Mouse (Mus musculus): Measurements from ENCODE around the gene Tax1bp3. TPM values are rescaled to one million over a fixed set of nuclear protein-coding genes. Genes with fewer than 3 reads are reported as not detected.

Gene Tax1bp3
- polyA plus RNA-seq, 1 experiment from 2014 or later = 204 TPM

DNA sequence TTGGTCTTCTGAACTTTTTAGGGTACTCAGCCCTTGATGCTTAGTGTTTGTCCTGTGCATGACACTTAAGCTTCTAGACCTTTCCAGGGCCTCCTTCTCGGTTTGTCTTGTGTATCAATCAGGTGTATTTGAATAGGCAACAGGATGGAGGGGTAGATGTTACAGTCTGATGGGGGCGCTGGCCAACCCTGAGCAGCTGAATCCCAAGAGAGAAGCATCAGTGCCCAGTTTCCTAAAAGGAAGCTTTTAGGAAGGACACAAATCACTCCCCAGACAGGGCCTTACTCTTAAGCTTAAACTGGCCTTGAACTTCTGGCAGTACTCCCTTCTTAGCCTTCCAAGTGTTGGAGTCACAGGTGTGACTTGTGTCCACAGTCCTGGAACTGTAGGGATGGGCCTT is 1.0 kb downstream of the Tax1bp3 start:
- H3K9me3 ChIP-seq (replicated peaks) = no peaks in the 10 kb centered on the region
- H3K36me3 ChIP-seq = peaks cover 41% of the 10 kb centered on the region
- no peaks in the 10 kb centered on the region for H3K27me3 ChIP-seq
- ATAC-seq (replicated peaks; ENCODE audit: low FRiP score) = no peak
- peak overlapping the region; percentile 83 for H3K4me3 ChIP-seq (replicated peaks)
- peaks cover 34% of the 10 kb centered on the region for H3K4me1 ChIP-seq
- WGBS = 0% methylated on average over 2 of the region's 2 CpGs
- peak overlapping the region; percentile 72 for H3K4me2 ChIP-seq
- H3K9ac ChIP-seq = peak overlapping the region; percentile 79
- peak overlapping the region; percentile 97 for H3K27ac ChIP-seq

DNA sequence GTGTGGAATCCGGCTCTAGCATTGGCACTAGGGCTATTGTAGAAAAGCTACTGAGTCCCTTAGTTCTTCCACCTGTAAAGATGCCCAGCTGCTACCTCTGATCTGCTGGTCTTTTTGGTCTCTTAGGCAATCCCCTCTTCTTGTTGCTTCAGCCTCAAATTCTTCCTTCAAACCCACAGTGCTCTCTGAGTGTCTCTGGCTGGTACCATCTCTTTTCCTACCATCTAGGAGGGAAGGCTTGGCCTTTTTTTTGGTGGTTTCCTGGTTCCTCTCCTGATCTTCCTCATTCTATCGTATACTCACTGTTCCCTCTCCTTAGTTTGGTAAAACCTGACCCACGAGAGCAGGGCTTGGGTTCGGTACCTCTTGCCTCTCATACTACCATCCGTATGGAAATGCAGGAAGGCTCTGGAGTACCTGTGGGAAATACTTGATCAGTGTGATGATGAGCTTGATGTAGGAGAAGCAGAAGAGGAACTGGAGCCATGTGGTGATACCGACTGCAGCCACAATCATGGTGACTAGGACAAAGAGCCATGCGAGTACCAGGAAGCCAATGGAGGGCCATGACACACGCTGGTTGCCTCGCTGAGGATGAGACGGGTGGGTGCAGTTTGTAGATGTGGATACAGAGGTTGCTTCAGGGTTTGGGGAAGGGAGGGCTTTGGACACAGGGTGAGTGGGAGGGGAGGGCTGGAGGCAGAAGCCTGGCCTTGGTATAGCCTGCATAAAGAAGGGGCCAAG is 9.2 kb downstream of the Tax1bp3 start:
- Histone ChIP-seq H3K9ac (no peak overlapping the region), H3K4me2 (no peak overlapping the region), H3K4me3 (replicated peaks) (no peak overlapping the region), H3K36me3 (peaks cover 81% of the 10 kb centered on the region), H3K9me3 (replicated peaks) (no peaks in the 10 kb centered on the region), H3K27me3 (no peaks in the 10 kb centered on the region), H3K4me1 (no peaks in the 10 kb centered on the region), H3K27ac (no peak overlapping the region)
- ATAC-seq (replicated peaks; ENCODE audit: low FRiP score) = no peak
- 96% methylated on average over 10 of the region's 10 CpGs for WGBS

DNA sequence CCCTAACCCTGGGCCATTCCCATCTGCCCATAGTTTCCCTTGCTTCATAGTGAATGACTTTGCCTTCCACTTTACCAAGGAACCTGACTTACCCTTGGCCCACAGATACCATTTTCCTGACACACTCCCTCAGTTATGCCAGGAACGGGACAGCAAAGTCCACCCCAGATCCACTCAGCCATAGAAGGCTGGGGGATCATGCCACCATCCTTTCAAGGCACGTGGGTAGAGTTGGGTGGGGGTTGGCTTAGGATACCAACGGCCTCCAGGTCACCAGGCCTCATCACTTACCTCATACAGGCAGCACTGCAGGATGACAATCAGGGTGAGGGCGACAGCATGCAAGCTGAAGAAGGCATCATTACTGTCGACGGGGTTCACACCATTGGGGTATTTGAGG is 10.3 kb downstream of the Tax1bp3 start:
- no peak for ATAC-seq (replicated peaks; ENCODE audit: low FRiP score)
- Histone ChIP-seq H3K4me2 (no peak overlapping the region), H3K36me3 (peaks cover 88% of the 10 kb centered on the region), H3K27ac (no peak overlapping the region), H3K4me1 (no peaks in the 10 kb centered on the region), H3K9ac (no peak overlapping the region), H3K27me3 (no peaks in the 10 kb centered on the region), H3K9me3 (replicated peaks) (no peaks in the 10 kb centered on the region), H3K4me3 (replicated peaks) (no peak overlapping the region)
- WGBS = 82% methylated on average over 6 of the region's 6 CpGs

DNA sequence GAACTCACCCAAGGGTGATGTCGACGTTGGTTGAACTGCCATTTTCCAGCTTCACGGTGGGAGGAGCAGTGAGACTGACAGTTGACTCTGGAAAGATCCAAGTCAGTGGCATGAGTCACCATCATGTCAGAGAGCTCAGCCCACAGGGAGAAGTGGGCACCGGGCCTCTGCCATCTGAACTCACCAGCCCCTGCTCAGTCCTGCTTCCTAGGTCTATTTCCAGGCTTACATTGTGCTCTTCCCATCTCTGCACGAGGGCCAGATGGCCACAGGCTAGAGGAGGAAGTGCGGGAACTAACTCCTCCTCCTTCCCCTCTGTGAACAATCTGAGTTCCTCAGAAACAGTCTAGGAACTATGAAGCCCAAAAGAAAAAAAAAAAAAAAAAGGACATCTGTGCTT is 16.2 kb downstream of the Tax1bp3 start:
- Histone ChIP-seq H3K36me3 (peaks cover 49% of the 10 kb centered on the region), H3K4me1 (peaks cover 4% of the 10 kb centered on the region), H3K4me3 (replicated peaks) (no peak overlapping the region), H3K27ac (no peak overlapping the region), H3K9ac (no peak overlapping the region), H3K9me3 (replicated peaks) (no peaks in the 10 kb centered on the region), H3K27me3 (no peaks in the 10 kb centered on the region), H3K4me2 (no peak overlapping the region)
- WGBS = 73% methylated on average over 6 of the region's 6 CpGs
- ATAC-seq (replicated peaks; ENCODE audit: low FRiP score) = no peak

DNA sequence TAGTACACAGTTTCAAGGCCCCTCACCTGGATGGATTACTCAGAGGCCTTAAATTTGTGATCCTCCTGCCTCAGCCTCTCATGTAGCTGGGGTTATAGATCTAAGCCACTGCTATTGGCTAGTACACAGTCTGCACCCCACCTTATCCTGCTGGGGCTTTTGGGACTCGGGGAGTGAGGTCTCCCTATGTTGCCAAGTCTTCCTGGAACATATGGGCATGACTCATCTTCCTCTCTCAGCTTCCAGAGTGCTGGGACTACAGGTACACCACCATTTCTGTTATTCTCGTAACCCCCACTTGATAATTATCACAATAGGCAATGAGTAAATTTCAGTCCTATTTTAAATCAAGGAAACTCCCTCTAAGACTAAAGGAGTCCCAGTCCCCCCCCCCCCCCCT is 17.6 kb downstream of the Tax1bp3 start:
- no peak for ATAC-seq (replicated peaks; ENCODE audit: low FRiP score)
- H3K36me3 ChIP-seq = peaks cover 36% of the 10 kb centered on the region
- no peaks in the 10 kb centered on the region for H3K27me3 ChIP-seq
- no peak overlapping the region for H3K4me3 ChIP-seq (replicated peaks)
- WGBS = 83% methylated on average over 2 of the region's 2 CpGs
- peaks cover 11% of the 10 kb centered on the region for H3K4me1 ChIP-seq
- H3K4me2 ChIP-seq = no peak overlapping the region
- H3K9ac ChIP-seq = no peak overlapping the region
- no peaks in the 10 kb centered on the region for H3K9me3 ChIP-seq (replicated peaks)
- H3K27ac ChIP-seq = no peak overlapping the region

DNA sequence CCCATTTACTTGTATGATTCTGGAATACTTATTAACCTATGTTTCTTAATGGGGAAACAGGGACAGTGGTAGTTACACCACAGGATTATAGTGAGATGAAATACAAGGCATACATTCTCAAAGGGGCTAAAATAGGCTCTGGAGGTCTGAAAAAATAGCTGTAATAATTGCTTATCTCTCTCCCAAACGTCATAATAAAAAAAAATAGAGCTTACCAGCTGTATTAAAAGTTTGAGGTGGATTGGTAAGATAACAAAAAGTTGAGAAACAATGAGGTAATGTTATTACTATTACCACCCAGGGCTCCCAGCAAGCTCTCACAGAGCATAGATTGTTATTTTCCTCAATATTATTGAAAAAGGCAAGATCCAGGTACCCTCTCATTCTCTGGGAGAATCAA is 21.3 kb downstream of the Tax1bp3 start:
- H3K36me3 ChIP-seq = peaks cover 10% of the 10 kb centered on the region; the same call in 1 of the 2 replicates
- H3K4me2 ChIP-seq = peak overlapping the region; percentile 98
- peaks cover 19% of the 10 kb centered on the region for H3K4me1 ChIP-seq
- no peaks in the 10 kb centered on the region for H3K27me3 ChIP-seq
- H3K9me3 ChIP-seq (replicated peaks) = no peaks in the 10 kb centered on the region
- H3K9ac ChIP-seq = peak overlapping the region; percentile 83
- H3K27ac ChIP-seq = no peak overlapping the region
- ATAC-seq (replicated peaks; ENCODE audit: low FRiP score) = no peak
- peak overlapping the region; percentile 80 for H3K4me3 ChIP-seq (replicated peaks)
- WGBS = 7% methylated on average over 1 of the region's 1 CpGs

DNA sequence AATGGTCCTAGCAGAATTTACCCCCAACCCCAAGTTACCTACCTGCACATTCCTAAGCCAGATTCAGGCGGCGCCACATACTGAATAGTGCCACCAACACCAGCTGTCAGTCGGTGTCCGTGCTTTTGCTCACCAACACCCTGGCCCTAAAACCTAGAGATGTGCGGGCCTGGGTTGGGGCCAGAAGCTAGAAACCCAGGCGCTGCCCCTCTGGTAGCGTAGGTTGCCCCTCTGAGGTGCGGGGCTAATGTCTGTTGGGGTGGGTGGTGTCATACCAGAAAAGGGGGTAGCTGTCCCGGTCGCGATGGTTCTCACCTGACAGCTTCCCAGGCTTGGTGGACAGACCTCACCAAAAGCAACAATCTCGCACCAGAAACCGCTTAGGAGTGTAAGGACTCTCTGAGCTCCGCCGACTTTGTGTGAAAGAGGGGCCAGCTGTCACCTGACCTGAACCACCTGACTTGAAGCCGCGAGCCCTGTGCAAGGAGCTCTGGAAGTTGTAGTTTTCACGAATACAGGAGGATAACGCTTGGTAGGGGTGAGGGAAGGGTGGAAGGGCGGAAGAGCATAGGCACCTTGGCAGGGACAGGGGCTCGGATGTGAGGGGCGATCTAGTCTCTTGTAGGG is 21.8 kb downstream of the Tax1bp3 start, which contains the start of gene Ctns:
Gene Ctns (minus strand): TSS at position 440 of the 627 bp plus-strand sequence.
- ATAC-seq (replicated peaks; ENCODE audit: low FRiP score) = peak; percentile 96
- H3K36me3 ChIP-seq = peaks cover 10% of the 10 kb centered on the region; the same call in 1 of the 2 replicates
- peak within 1 kb of the TSS; percentile 63; the same call in 1 of the 2 replicates for H3K27ac ChIP-seq
- H3K4me2 ChIP-seq = peak within 1 kb of the TSS; percentile 98
- H3K27me3 ChIP-seq = no peaks in the 10 kb centered on the region
- H3K4me3 ChIP-seq (replicated peaks) = peak within 1 kb of the TSS; percentile 80
- no peaks in the 10 kb centered on the region for H3K9me3 ChIP-seq (replicated peaks)
- H3K9ac ChIP-seq = peak within 1 kb of the TSS; percentile 83
- under 1% methylated on average over 22 of the region's 22 CpGs for WGBS
- H3K4me1 ChIP-seq = peaks cover 19% of the 10 kb centered on the region

DNA sequence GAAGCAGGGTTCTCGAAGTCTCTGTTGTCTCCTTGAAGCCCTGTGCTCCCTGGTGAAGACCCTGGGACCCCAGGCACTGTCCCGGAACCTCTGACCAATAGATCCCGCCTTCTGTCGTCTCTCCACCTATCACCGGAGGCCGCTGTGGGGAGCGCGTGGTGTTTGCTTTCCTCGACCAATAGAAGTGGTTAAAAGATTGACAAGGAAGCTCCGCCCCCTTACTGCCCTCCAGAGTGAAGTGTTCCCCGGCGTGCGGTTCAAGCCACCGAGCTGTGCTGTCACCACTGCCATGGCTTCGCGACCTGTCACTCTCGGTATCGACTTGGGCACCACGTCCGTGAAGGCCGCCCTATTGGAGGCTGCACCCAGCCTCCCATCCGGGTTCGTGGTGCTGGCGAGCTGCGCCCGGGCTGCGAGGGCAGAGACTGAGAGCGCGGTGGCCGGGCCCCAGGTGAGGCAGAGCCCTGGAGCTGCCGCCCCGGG is 22.4 kb downstream of the Tax1bp3 start, which contains the start of gene Shpk:
Gene Shpk (plus strand): TSS at position 231 of the 483 bp plus-strand sequence.
- 0% methylated on average over 32 of the region's 32 CpGs for WGBS
- Histone ChIP-seq H3K4me2 (peak within 1 kb of the TSS; percentile 98), H3K9me3 (replicated peaks) (no peaks in the 10 kb centered on the region), H3K36me3 (peaks cover 10% of the 10 kb centered on the region; the same call in 1 of the 2 replicates), H3K9ac (peak within 1 kb of the TSS; percentile 83), H3K4me3 (replicated peaks) (peak within 1 kb of the TSS; percentile 80), H3K4me1 (peaks cover 19% of the 10 kb centered on the region), H3K27me3 (no peaks in the 10 kb centered on the region), H3K27ac (peak within 1 kb of the TSS; percentile 63; the same call in 1 of the 2 replicates)
- peak; percentile 97 for ATAC-seq (replicated peaks; ENCODE audit: low FRiP score)

DNA sequence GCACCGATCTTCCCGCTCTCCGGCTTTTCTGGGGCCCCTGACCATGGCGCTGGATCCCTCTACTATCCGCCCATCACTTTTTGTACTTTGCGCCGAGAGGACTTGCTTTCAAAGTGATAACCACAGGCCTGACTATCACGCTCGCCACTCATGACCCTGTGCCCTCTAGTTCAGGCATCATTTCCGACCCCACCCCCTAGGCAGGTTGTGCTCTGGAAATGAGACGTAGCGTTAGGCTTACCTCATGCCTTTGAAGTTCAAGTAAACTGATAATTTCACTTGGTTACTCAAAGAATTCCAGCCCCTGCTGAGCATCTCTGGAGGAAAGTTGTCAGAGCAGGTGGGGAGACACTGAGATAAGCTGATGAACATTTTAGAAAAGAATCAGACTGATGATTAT is 23.0 kb downstream of the Tax1bp3 start:
- Histone ChIP-seq H3K36me3 (peaks cover 10% of the 10 kb centered on the region; the same call in 1 of the 2 replicates), H3K9ac (peak overlapping the region; percentile 83), H3K9me3 (replicated peaks) (no peaks in the 10 kb centered on the region), H3K4me3 (replicated peaks) (peak overlapping the region; percentile 80), H3K4me2 (peak overlapping the region; percentile 98), H3K27me3 (no peaks in the 10 kb centered on the region), H3K4me1 (peaks cover 19% of the 10 kb centered on the region), H3K27ac (no peak overlapping the region)
- ATAC-seq (replicated peaks; ENCODE audit: low FRiP score) = no peak
- WGBS = 2% methylated on average over 12 of the region's 12 CpGs

DNA sequence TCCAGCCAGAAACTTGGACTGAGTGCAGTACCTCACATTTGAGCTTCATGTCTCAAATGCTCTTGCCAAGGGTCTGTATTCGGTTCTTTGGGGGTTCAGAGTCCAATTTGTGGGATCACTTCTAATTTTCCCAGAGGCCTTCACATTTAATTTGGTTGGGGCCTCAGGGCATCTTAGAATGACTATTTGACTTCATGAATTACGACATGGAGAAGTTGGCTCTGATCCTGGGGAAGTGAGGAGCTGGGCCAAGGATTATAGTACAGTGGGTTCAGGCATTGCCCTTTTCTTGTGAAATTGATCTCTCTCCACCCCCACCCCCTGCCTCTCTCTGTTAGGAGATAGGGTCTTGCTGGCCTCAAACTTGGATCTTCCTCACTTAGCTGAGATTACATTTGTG is 24.1 kb downstream of the Tax1bp3 start:
- WGBS = 76% methylated on average over 2 of the region's 2 CpGs

DNA sequence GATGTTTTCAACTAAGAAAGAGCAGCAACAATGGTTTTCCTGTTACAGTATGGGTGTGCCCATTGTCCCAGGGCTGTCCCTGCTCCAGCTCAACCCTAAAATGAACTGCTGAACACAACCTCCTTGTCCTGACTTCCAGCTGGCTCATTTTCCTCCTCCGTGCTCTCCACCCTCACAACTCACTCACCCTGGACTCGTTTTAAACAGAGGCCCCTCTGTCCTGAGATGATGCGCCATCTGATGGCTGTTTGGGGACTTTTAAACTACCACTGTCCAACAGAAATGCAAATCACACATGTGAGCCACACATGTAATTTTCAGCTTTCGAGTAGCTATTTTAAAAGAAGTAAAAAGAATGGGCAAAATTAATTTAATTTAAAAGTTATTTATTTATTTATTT is 24.7 kb downstream of the Tax1bp3 start:
- no peak for ATAC-seq (replicated peaks; ENCODE audit: low FRiP score)
- Histone ChIP-seq H3K4me2 (no peak overlapping the region), H3K36me3 (no peaks in the 10 kb centered on the region), H3K27me3 (no peaks in the 10 kb centered on the region), H3K4me3 (replicated peaks) (no peak overlapping the region), H3K9ac (no peak overlapping the region), H3K27ac (no peak overlapping the region), H3K4me1 (peaks cover 22% of the 10 kb centered on the region), H3K9me3 (replicated peaks) (no peaks in the 10 kb centered on the region)
- 37% methylated on average over 4 of the region's 4 CpGs for WGBS

More for the DNA sequence above, 24.1 kb downstream of the Tax1bp3 start:
- peaks cover 19% of the 10 kb centered on the region for H3K4me1 ChIP-seq
- H3K4me2 ChIP-seq = no peak overlapping the region
- no peak overlapping the region for H3K9ac ChIP-seq
- H3K4me3 ChIP-seq (replicated peaks) = no peak overlapping the region
- 0 out of 2 replicates have a peak, but pooled peaks cover under 1% of the 10 kb centered on the region for H3K36me3 ChIP-seq
- no peak overlapping the region for H3K27ac ChIP-seq
- H3K9me3 ChIP-seq (replicated peaks) = no peaks in the 10 kb centered on the region
- ATAC-seq (replicated peaks; ENCODE audit: low FRiP score) = no peak
- no peaks in the 10 kb centered on the region for H3K27me3 ChIP-seq

DNA sequence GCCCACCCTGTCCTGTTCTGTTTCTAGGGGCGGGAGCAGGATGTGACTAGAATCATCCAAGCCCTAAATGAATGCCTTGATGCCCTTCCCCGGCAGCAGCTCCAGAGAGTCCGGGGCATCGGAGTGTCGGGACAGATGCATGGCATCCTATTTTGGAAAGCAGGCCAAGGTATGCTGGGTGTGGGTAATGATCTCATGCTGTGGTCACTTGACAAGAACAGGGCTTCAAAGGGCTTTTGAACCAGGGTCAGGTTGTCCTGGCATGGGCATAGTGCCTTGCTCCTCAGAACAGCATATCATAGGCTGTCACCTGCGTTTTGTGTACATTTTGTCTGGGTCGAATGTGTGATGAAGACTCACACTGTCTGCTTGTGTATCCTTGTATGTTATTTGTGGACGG is 27.0 kb downstream of the Tax1bp3 start:
- no peak overlapping the region for H3K4me2 ChIP-seq
- H3K9ac ChIP-seq = no peak overlapping the region
- no peaks in the 10 kb centered on the region for H3K27me3 ChIP-seq
- H3K4me3 ChIP-seq (replicated peaks) = no peak overlapping the region
- 85% methylated on average over 8 of the region's 8 CpGs for WGBS
- H3K36me3 ChIP-seq = no peaks in the 10 kb centered on the region
- H3K4me1 ChIP-seq = peaks cover 15% of the 10 kb centered on the region
- no peak for ATAC-seq (replicated peaks; ENCODE audit: low FRiP score)
- no peaks in the 10 kb centered on the region for H3K9me3 ChIP-seq (replicated peaks)
- H3K27ac ChIP-seq = no peak overlapping the region
